Mouse (Mus musculus): ENCODE data around the gene Rfk.

- no peak for TF ChIP-seq CTCF (IDR thresholded peaks at IDR 0.05; ENCODE audit: low read depth, low read length)
- TF ChIP-seq POLR2A (IDR thresholded peaks at IDR 0.05; ENCODE audit: borderline replicate concordance, low read depth, low read length), result no peak
Measured at GRCm38 (mm10) chr19:17397922-17398321, 4.1 kb downstream of the Rfk start.
